Mouse (Mus musculus) limb, embryonic 14.5 days (tissue): ENCODE data around the gene Lrrc56. TPM values are rescaled to one million over a fixed set of nuclear protein-coding genes. Genes with fewer than 3 reads are reported as not detected.

Experiments used
- ATAC-seq: fragments of 200-750 bp; cut with Nextera tagmentation; 2 replicates; pipeline ENCODE4 v1.8.0; 2017; ENCODE audit warnings: low read depth, moderate number of reproducible peaks, moderate TSS enrichment; ENCODE audit not compliant: low FRiP score
- DNase-seq: peaks from one replicate; pipeline ENCODE4 v3.0.0-alpha.2; 2015; ENCODE audit warnings: low spot score
- H3K27ac ChIP-seq: fragments of 300-500 bp; sonication (generic); replicated peaks from 2 replicates; pipeline ENCODE4 v1.5.1; 2014; ENCODE audit warnings: low read depth, mild to moderate bottlenecking, low read length, moderate library complexity, mixed read lengths
- H3K27me3 ChIP-seq: fragments of 300-500 bp; sonication (generic); 2 replicates; pipeline ENCODE4 v1.6.1; 2014; ENCODE audit warnings: low read length, mixed read lengths; ENCODE audit not compliant: control insufficient read depth, insufficient read depth
- H3K36me3 ChIP-seq: fragments of 300-500 bp; sonication (generic); 2 replicates; pipeline ENCODE4 v1.6.1; 2014; ENCODE audit warnings: mild to moderate bottlenecking, low read length, moderate library complexity, mixed read lengths; ENCODE audit not compliant: control insufficient read depth, insufficient read depth
- H3K4me1 ChIP-seq: fragments of 300-500 bp; sonication (generic); 2 replicates; pipeline ENCODE4 v1.6.1; 2014; ENCODE audit warnings: antibody characterized with exemption, low read length, mixed read lengths; ENCODE audit not compliant: control insufficient read depth, insufficient read depth
- H3K4me2 ChIP-seq: fragments of 300-500 bp; sonication (generic); replicated peaks from 2 replicates; pipeline ENCODE4 v1.6.1; 2014; ENCODE audit warnings: low read depth, mild to moderate bottlenecking, low read length, moderate library complexity; ENCODE audit not compliant: severe bottlenecking
- H3K4me3 ChIP-seq: fragments of 300-500 bp; sonication (generic); replicated peaks from 2 replicates; pipeline ENCODE4 v1.5.1; 2014; ENCODE audit warnings: low read length
- H3K9ac ChIP-seq: fragments of 300-500 bp; sonication (generic); 2 replicates; pipeline ENCODE4 v1.6.1; 2014; ENCODE audit warnings: mild to moderate bottlenecking, low read depth, low read length, moderate library complexity; ENCODE audit not compliant: severe bottlenecking
- H3K9me3 ChIP-seq: fragments of 300-500 bp; sonication (generic); 2 replicates; pipeline ENCODE4 v1.6.1; 2016; ENCODE audit warnings: low read length; ENCODE audit not compliant: control insufficient read depth
- POLR2A ChIP-seq: fragments of 200-500 bp; IDR thresholded peaks from 2 replicates; pipeline ENCODE4 v1.8.0; 2012; ENCODE audit warnings: inconsistent platforms, mild to moderate bottlenecking, moderate library complexity, borderline replicate concordance; ENCODE audit not compliant: insufficient read depth, insufficient read length; ENCODE audit errors: extremely low read depth
- WGBS: fragments of 180-500 bp; shearing (Covaris S2); extraction: QIAGEN DNeasy Blood & Tissue Kit; methylation state at CpG from one replicate; pipeline ENCODE4 v1.1.7; 2014; 5-methylcytosine and 5-hydroxymethylcytosine counted together
- polyA plus RNA-seq, 2 experiments: library from polyadenylated mRNA; depleted of rRNA in 1 of 2; stranded (reverse) in 1 of 2; unstranded in 1 of 2; fragments of >200 nt; fragmentation: Nextera tagmentation in 1 of 2; extraction: Ambion mirVana in 1 of 2; gene quantifications; 2 replicates each; pipeline versions ENCODE4 v1.2.1 to v1.2.3; 2012 to 2014

Lrrc56 gene
- polyA plus RNA-seq, 2 experiments = 5.8 to 14.8 TPM

GRCm38 (mm10) chr7:141168518-141168953, 25.4 kb upstream of the Lrrc56 start:
- peak overlapping the region; percentile 55 for H3K27ac ChIP-seq
- TF ChIP-seq POLR2A = no peak
- peak overlapping the region; percentile 74 for H3K4me2 ChIP-seq
- DNase-seq (peak; percentile 63), ATAC-seq (no peak)
- peaks cover 25% of the 10 kb centered on the region for H3K36me3 ChIP-seq
- H3K27me3 ChIP-seq = no peaks in the 10 kb centered on the region
- peak overlapping the region; percentile 50 for H3K4me3 ChIP-seq
- under 1% methylated on average over 21 of the region's 22 CpGs for WGBS
- H3K9ac ChIP-seq = peak overlapping the region; percentile 74
- H3K4me1 ChIP-seq = peaks cover 16% of the 10 kb centered on the region
- H3K9me3 ChIP-seq = no peaks in the 10 kb centered on the region

- H3K9ac ChIP-seq = 0 out of 2 replicates have a peak overlapping the region, but pooled peaks have one; percentile 74
- H3K36me3 ChIP-seq = peaks cover 18% of the 10 kb centered on the region
- WGBS = 72% methylated on average over 1 of the region's 1 CpGs
- no peak for TF ChIP-seq POLR2A
- H3K4me1 ChIP-seq = peaks cover 16% of the 10 kb centered on the region
- ATAC-seq = no peak
- no peaks in the 10 kb centered on the region for H3K27me3 ChIP-seq
- DNase-seq = no peak
- no peaks in the 10 kb centered on the region for H3K9me3 ChIP-seq
- no peak overlapping the region for H3K4me3 ChIP-seq
- no peak overlapping the region for H3K4me2 ChIP-seq
- H3K27ac ChIP-seq = no peak overlapping the region
Measured at GRCm38 (mm10) chr7:141169300-141169699, 24.7 kb upstream of the Lrrc56 start.

GRCm38 (mm10) chr7:141169866-141170265, 24.1 kb upstream of the Lrrc56 start:
- ATAC-seq (no peak), DNase-seq (no peak)
- H3K9me3 ChIP-seq = no peaks in the 10 kb centered on the region
- H3K27me3 ChIP-seq = no peaks in the 10 kb centered on the region
- H3K4me1 ChIP-seq = peaks cover 16% of the 10 kb centered on the region
- H3K9ac ChIP-seq = no peak overlapping the region
- TF ChIP-seq POLR2A = no peak
- H3K4me3 ChIP-seq = no peak overlapping the region
- H3K4me2 ChIP-seq = no peak overlapping the region
- no peak overlapping the region for H3K27ac ChIP-seq
- H3K36me3 ChIP-seq = peaks cover 14% of the 10 kb centered on the region

DNA sequence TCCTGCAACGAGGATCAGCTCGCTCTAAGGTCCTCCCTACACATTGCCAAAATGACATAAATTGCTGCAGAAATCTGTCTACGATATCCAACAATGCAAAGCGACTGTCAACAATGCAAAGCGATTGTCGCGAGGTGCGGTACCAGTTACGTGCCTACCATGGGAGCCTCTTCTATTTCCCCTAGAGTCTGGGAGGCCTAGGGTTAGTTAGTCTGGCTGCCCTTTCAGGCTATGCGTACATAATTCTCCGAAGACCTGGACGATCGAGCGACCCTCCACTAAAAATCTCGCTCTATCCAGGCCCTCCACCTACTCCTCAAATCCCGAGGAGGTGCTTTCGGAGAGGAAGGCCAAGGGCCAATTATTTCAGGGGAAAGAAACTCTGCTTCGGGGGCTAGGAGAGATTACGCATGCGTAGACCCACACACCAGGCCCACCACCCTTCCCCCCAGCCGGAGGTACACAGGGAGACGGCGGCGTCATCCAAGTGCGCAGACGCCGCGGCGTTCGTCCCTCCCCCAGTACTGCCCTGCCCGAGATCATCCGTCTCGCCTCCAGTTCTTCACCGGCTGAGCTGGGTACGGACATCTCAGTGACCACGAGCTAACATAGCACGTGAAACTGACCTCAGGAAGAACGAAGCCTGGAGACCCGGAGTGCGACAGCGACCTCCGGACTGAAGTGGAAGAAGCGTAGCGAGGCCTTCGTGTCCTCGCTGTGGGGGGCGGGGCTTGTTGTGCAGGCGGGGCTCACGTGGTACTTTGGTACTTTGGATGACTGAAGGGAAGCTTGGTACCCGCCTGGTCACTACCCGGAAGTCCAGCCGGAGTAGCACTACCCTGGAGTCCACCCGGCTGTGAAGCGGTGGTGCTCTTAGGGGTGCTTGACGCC, 21.6 kb upstream of the Lrrc56 start, which contains the start of gene Rnh1:
Rnh1 (minus strand) TSS at position 742 of the 891 bp plus-strand sequence.
- peak within 1 kb of the TSS; percentile 90 for H3K27ac ChIP-seq
- WGBS = 4% methylated on average over 53 of the region's 55 CpGs
- H3K4me3 ChIP-seq = peak within 1 kb of the TSS; percentile 59
- H3K4me1 ChIP-seq = peaks cover 13% of the 10 kb centered on the region
- peak within 1 kb of the TSS; percentile 85 for H3K4me2 ChIP-seq
- peak; percentile 97 for DNase-seq
- peak; percentile 69; the same call in 1 of the 2 replicates for TF ChIP-seq POLR2A
- peak within 1 kb of the TSS; percentile 71 for H3K9ac ChIP-seq
- peak; percentile 95 for ATAC-seq
- H3K27me3 ChIP-seq = no peaks in the 10 kb centered on the region; the same call in 1 of the 2 replicates
- H3K9me3 ChIP-seq = no peaks in the 10 kb centered on the region
- no peaks in the 10 kb centered on the region for H3K36me3 ChIP-seq

GRCm38 (mm10) chr7:141173323-141173850, 20.6 kb upstream of the Lrrc56 start:
- peak overlapping the region; percentile 71; the same call in 1 of the 2 replicates for H3K9ac ChIP-seq
- WGBS = 76% methylated on average over 5 of the region's 5 CpGs

More at GRCm38 (mm10) chr7:141173323-141173850, 20.6 kb upstream of the Lrrc56 start:
- DNase-seq = no peak
- no peak for TF ChIP-seq POLR2A
- Histone ChIP-seq H3K9me3 (no peaks in the 10 kb centered on the region), H3K4me3 (peak overlapping the region; percentile 59), H3K27me3 (no peaks in the 10 kb centered on the region; the same call in 1 of the 2 replicates), H3K36me3 (no peaks in the 10 kb centered on the region), H3K4me2 (peak overlapping the region; percentile 85), H3K27ac (peak overlapping the region; percentile 90), H3K4me1 (peaks cover 6% of the 10 kb centered on the region; the same call in 1 of the 2 replicates)
- no peak for ATAC-seq
